Mouse (Mus musculus) CD8-positive naive resting alpha-beta T cell, adult 2 months (primary cell): Measurements from ENCODE around the gene Lhx1.

Experiments used
- DNase-seq, 2 experiments: peaks; one replicate each; pipeline ENCODE4 v3.0.0; 2022; ENCODE audit warnings: low read depth in 2 of 2, low spot score in 2 of 2

Lhx1 gene

GRCm38 (mm10) chr11:84525421-84526274 is at the start of gene Lhx1:
Gene Lhx1 (minus strand): TSS chr11:84525535.
- DNase-seq: no peak

GRCm38 (mm10) chr11:84574834-84575233 is 49.5 kb upstream of the Lhx1 start:
- DNase-seq: no peak

DNA sequence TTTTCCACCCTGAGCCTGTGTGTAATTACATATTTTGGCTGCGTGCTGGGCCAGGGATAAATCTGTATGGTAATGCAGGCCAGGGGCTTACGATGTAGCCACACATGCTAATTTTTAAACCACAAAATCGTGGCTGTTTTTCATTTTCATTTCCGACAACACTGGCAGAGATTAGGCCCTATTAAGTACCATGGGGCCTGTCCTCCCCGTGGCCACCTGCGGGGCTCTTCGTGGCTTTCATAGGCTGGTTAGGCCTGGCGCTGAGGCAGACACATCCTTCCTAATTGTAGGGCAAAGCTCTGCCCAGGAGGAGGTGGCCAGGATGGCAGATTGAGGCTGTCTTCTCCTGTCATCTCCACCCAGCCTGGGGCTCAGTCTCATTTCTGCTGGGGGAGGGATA is 48.3 kb upstream of the Lhx1 start:
- no peak for DNase-seq

- no peak for DNase-seq
Observed at GRCm38 (mm10) chr11:84570812-84571211, 45.5 kb upstream of the Lhx1 start.

DNA sequence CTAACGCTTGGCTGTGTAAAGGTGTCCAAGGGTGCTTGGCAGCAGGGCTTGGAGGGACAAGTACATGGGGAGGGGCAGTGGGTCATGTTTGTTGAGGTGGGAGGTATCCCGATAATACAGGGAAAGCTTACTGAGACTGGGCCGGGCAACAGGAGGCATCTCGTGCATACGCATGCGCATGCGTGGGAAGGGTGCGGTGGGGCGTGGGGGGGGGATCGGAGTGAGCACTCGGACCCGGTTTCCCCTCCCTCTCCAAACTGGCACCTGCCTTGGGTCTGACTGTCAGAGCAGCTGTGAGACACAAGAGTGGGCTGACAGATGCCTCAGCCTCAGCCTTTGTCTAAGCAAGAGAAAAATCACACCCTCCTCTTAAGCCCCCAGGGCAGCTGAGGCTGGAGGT is 45.1 kb upstream of the Lhx1 start:
- DNase-seq: no peak

DNA sequence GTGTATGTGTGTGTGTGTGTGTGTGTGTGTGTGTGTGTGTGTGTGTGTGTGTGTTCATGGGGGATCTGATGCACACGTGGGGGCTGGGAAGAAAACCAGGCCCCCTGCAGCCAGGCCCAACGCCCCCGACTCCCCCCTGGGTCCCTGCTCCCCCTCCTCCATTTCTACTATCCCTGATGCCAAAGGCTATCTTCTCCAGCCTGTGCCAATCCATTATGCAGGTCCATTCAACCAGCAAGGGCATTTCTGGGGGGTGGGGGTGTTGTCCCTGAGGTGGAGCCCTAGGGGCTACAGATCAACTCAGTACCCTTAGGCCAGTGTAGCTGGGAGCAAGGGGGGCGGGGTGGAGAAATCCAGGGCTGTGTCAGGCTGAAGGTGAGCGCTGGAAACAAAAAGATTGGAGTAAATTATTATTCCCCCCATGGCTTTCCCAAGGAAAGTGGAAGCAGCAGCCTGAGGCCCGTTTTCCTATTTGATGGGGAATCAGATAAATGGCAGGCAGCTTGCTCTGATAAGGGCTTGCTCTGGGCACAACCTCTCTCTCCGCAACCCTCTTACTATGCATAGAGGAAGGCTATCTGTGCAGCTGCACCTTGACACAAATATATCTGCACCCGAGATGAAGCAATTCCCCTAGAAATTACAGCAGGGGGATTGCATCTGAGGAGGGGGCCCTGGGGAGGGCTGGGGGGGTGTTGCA is 43.9 kb upstream of the Lhx1 start:
- no peak for DNase-seq

DNA sequence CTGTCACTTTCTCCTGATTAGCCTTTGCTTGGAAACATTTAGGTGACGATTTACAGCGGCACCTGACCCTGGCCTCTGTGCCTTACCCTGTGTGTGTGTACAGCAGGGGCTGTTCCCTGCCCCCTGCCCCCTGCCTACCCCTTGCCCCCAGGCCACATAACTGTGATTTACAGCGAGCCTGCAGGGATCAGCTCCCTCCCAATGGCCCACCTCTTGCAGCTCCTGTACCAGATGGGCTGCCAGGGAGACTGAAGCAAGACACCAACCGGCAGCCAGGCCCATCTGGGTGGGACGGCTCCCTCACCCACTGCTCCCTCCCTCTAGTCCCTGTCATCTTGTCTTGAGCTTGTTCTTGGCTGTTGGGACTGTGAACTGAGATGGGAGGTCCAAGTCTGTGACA is 43.1 kb upstream of the Lhx1 start:
- DNase-seq: no peak

DNA sequence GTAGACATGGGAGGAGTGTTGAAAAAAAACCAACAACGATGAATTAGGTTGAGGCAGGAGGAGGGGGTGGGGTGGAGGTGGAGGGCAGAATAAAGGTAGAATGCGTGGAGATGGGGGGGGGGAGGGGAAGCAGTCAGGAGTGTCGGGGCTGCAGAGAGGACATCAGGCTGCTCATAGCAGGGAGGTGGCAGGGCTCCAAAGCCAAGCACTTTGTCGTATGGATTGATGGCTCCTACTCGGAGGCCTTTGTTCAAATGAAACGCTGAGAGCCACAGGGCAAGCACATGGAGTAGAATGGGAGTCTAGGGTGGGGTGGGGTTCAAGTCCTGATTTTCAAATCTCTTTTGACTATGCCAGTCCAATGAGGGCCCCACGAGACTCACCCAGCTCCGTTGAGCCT is 41.4 kb upstream of the Lhx1 start:
- no peak for DNase-seq

- DNase-seq: no peak
Observed at GRCm38 (mm10) chr11:84565224-84565623, 39.9 kb upstream of the Lhx1 start.

DNA sequence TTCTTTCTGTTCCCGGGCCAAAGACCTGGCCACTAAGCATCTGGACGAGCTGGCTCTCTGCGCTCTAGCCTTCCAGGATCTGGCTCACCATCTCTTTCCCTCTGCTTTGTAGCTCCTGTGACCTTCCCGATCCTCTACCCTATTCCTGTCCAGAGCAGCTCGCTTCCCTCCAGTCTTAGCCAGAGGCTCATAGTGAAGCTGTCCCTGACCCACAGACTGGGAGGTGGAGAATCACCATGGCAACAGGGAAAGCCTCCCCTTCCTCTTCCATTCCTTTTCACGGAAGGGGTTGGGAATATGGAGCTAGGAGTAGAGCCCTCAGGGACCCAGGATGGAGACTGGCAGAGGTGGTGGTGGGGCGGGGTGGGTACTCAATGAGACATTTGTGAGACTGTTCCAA is 38.0 kb upstream of the Lhx1 start:
- no peak for DNase-seq

DNA sequence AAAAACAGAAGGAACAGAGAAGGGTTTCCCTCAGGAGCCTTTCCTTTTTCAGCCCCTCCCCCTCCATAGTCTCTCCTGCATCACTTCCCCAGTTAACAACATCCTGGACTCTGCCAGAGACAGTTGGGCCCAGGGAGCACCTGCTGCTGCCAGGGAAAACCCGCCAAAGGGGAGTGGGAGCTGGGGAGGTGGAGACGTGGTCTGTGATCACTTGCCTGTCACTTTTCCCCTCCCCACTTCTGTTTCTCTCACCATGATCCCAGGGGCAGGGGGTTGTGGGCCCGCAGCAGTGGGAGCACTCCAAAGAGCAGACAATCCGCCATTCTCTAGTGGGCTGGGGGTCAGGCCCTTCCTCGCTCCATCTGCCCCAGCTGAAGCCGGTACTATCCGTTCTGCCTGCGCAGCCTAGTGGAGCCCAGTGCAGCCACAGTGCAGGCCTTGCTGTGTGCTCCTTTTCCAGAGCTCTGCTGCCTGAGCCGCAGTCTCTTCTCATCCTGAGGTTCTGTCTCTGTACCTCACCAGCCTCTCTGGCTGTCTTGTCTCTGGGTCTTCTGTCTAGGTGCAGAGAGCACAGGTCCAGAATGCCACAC is 37.5 kb upstream of the Lhx1 start:
- DNase-seq: no peak

DNA sequence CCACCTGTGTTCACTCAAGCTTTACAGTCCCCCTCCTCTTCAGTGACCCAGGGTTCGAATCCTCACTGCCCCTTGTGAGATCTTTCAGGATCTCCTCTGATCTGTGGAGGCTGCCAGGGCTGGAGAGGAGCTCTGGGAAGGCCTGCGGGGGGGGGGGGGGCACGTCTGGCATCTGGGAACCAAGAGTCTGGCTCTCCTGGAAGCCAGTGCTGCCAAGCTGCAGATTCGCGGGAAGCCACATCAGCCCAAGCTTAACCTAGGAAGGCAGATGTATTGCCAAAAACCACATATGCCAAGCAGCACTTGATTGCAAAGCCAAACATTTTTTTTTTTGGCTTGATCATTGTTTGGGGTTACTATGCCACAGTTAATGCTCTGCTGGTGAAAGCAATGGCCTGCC is 36.2 kb upstream of the Lhx1 start:
- no peak for DNase-seq

DNA sequence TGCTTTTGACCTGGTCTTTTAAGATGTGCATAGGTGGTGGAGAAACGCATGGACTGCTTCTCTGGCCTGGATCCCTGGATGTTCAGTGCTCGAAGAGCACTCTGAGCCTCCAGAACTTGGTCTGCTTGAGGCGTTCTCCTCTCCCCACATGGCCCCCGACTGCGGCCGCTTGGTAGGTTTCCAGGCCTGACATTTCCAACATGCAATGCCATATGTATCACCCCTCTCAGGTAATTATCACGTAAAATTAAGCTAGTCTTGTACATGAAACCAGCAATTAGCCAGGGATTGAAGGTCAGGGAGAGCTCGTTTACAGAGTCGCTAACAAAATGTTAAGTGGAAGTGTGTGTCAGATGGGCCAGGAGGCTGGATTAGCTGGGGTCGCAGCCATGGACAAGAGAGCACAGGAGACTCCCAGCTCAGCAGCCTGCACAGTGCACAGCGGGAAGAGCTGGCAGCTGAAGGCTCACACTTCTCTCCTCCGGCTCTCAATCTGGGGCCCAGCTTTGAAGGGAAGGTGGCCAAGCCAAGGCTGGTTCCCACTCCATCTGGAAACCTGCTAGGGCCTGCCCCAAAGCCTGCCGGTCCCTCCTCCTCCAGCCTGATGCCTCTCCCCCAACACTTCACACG is 28.6 kb upstream of the Lhx1 start:
- no peak for DNase-seq

GRCm38 (mm10) chr11:84551296-84551695 is 26.0 kb upstream of the Lhx1 start:
- DNase-seq: no peak

- no peak for DNase-seq
Observed at GRCm38 (mm10) chr11:84549258-84549791, 24.0 kb upstream of the Lhx1 start.

DNA sequence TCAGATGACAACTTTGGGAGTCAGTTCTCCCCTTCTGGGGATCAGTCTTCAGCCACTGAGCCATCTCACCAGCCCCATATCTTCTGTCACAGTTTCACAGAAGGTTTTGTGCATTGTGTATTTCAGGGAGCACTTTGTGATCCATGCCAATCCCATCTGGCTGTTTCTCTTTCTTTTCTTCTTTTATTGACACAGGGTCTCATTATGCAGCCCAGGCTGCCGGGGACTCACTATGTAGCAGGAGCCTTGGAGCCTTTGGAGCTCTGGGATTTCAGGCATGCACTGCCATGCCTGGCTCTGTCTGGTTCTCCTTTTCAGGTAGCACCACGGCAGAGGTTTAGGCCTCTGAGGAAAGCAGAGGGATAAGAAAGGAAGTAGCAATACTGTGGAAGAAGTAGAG is 23.0 kb upstream of the Lhx1 start:
- no peak for DNase-seq

DNA sequence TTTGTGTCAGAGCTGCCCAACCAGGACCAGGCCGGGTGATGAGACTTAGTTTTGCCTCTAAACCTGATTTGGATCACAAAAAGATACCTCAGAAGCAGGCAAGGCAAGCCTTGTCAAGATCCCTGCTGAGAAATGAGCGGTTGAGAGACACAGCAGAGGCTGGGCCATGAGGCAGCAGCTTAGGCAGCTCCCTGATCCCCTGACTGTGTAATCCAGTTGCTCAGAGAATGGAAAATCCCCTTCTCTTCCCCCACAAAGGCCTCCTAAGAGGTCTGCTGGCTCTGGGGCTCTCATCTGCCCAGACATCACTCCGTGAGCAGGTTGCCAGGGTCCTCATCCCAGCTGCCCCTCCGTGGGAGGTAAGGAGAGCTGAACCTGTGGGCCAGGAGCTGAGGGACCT is 14.6 kb upstream of the Lhx1 start:
- no peak for DNase-seq

DNA sequence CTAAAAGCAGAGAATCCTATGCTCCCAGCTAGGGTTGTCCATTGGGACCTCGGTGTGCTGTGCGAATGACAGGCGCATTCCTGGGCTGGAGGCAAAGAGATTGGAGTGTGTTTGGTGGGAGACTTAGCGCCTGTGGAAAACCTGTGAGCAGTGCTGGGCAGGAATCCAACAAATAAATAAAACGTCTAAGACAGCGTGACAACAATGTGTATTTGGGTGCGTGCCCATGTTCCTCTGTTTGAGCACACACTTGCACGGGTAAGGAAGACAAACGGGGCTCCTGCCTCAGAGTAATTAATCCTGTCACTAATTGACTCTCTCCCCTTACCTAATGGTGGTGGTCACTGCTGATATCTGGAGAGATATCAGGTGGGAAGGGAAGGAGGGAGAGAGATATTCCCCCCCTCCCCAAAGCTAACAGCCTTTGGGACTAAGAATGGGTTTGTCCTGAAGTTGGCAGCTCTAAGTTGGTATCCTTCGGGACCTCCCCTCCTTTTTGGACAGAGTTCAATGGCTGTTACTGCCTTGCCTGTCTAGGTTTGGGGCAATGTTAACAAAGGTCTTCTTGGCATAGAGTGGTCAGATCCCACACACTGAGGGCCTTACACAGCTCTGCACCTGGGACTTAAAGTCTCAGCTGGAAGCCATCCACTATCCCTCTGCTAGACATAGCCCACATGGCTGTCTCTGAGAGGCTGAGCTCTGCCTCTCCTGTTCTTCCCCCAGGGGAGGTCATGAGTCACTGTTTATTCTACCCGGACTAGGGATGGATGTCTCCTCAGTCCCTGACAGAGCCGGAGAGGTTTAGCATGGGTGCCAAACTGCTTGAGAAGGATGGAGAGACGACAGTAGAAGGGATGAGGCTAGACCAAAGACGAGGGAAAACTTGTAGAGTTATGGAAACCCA is 4.7 kb upstream of the Lhx1 start:
- no peak for DNase-seq

- no peak for DNase-seq
Observed at GRCm38 (mm10) chr11:84529143-84529755, 3.9 kb upstream of the Lhx1 start.
